Mouse (Mus musculus) T-helper 17 cell (primary cell): ENCODE measurements at regions not wholly inside any gene's neighbourhood (a gene's known extent, or its start where the extent isn't known, plus 50 kb on each side); places are given as distances from the start of the nearest gene placed in this dataset.

Source experiments
- in situ Hi-C, 2 experiments: fragments of 300-600 bp; cut with MboI, MseI; formaldehyde crosslinking; loops; 1 replicate in 1 of 2; 2 replicates in 1 of 2; pipeline ENCODE4 v1.15.1; 2025; ENCODE audit warnings: high pct_unique_total_duplicates in 2 of 2

GRCm38 (mm10) chr4:83986951-83987822, 461.8 kb downstream of the Ccdc171 start:
- in situ Hi-C loops: loop anchor here in 1 of 2 experiments (5.0 kb wide), 1 partner anchor 50 kb away; no protein-coding TSS in a partner anchor

GRCm38 (mm10) chr4:83987846-83988245, 462.5 kb downstream of the Ccdc171 start:
- in situ Hi-C loops: loop anchor here in 1 of 2 experiments (5.0 kb wide), 1 partner anchor 51 kb away; no protein-coding TSS in a partner anchor

- in situ Hi-C loops: loop anchor here in 1 of 2 experiments (5.0 kb wide), 1 partner anchor 51 kb away; no protein-coding TSS in a partner anchor
Observed at GRCm38 (mm10) chr4:83988314-83988713, 463.0 kb downstream of the Ccdc171 start.

- in situ Hi-C loops: no loop called here
Observed at GRCm38 (mm10) chr4:83990126-83990989, 465.0 kb downstream of the Ccdc171 start.

- in situ Hi-C loops: no loop called here
Observed at GRCm38 (mm10) chr4:83991195-83991594, 465.9 kb downstream of the Ccdc171 start.

- in situ Hi-C loops: no loop called here
Observed at GRCm38 (mm10) chr4:83997079-83997478, 471.7 kb downstream of the Ccdc171 start.

GRCm38 (mm10) chr4:84001645-84002044, 476.3 kb downstream of the Ccdc171 start:
- in situ Hi-C loops: no loop called here

- in situ Hi-C loops: no loop called here
Observed at GRCm38 (mm10) chr4:84004055-84004778, 478.9 kb downstream of the Ccdc171 start.

- in situ Hi-C loops: no loop called here
Observed at GRCm38 (mm10) chr4:84004786-84005382, 479.5 kb downstream of the Ccdc171 start.

- in situ Hi-C loops: no loop called here
Observed at GRCm38 (mm10) chr4:84011941-84012340, 486.6 kb downstream of the Ccdc171 start.

- in situ Hi-C loops: no loop called here
Observed at GRCm38 (mm10) chr4:84015139-84015538, 489.8 kb downstream of the Ccdc171 start.

GRCm38 (mm10) chr4:84015552-84016169, 490.3 kb downstream of the Ccdc171 start:
- in situ Hi-C loops: no loop called here

- in situ Hi-C loops: no loop called here
Observed at GRCm38 (mm10) chr4:84018135-84018534, 492.8 kb downstream of the Ccdc171 start.

- in situ Hi-C loops: no loop called here
Observed at GRCm38 (mm10) chr4:84018774-84019173, 493.4 kb downstream of the Ccdc171 start.

GRCm38 (mm10) chr4:84019500-84020255, 494.3 kb downstream of the Ccdc171 start:
- in situ Hi-C loops: no loop called here

- in situ Hi-C loops: no loop called here
Observed at GRCm38 (mm10) chr4:84020692-84021091, 495.3 kb downstream of the Ccdc171 start.

- in situ Hi-C loops: no loop called here
Observed at GRCm38 (mm10) chr4:84022323-84022722, 497.0 kb downstream of the Ccdc171 start.

- in situ Hi-C loops: no loop called here
Observed at GRCm38 (mm10) chr4:84026144-84026543, 500.8 kb downstream of the Ccdc171 start.

- in situ Hi-C loops: no loop called here
Observed at GRCm38 (mm10) chr4:84028120-84028519, 502.8 kb downstream of the Ccdc171 start.

GRCm38 (mm10) chr4:84030916-84031315, 505.6 kb downstream of the Ccdc171 start:
- in situ Hi-C loops: no loop called here
